Mouse (Mus musculus) bone marrow macrophage, adult 2 months (primary cell): Measurements from ENCODE around the gene Rasd2. TPM values are rescaled to one million over a fixed set of nuclear protein-coding genes. Genes with fewer than 3 reads are reported as not detected.

Experiments used
- H3K27ac ChIP-seq: 2 replicates; pipeline ENCODE4 v1.5.1; 2012; ENCODE audit warnings: low read depth, low read length; ENCODE audit not compliant: insufficient read depth
- H3K4me1 ChIP-seq: 2 replicates; pipeline ENCODE4 v1.6.1; 2012; ENCODE audit warnings: low read length; ENCODE audit not compliant: control insufficient read depth, insufficient read depth
- H3K4me3 ChIP-seq: 2 replicates; pipeline ENCODE4 v1.5.1; 2012; ENCODE audit warnings: mild to moderate bottlenecking, low read length, moderate library complexity; ENCODE audit not compliant: insufficient read depth
- CTCF ChIP-seq: IDR thresholded peaks from 2 replicates; pipeline ENCODE4 v1.5.1; 2012; ENCODE audit warnings: low read depth, mild to moderate bottlenecking, low read length, moderate library complexity
- POLR2A ChIP-seq: IDR thresholded peaks from 2 replicates; pipeline ENCODE4 v1.6.1; 2012; ENCODE audit warnings: mild to moderate bottlenecking, low read depth, low read length, borderline replicate concordance
- polyA plus RNA-seq: library from polyadenylated mRNA; stranded (reverse); fragments of >200 nt; gene quantifications from 2 replicates; pipeline ENCODE4 v1.2.4, GENCODE M21; 2012; ENCODE audit not compliant: missing spikeins, insufficient read depth, insufficient read length

Rasd2 gene
- polyA plus RNA-seq, 1 experiment, result not detected

GRCm38 (mm10) chr8:75272166-75272565 is 58.4 kb downstream of the Rasd2 start:
- H3K4me3 ChIP-seq, result no peak overlapping the region
- H3K4me1 ChIP-seq, result no peaks in the 10 kb centered on the region
- no peak overlapping the region for H3K27ac ChIP-seq
- TF ChIP-seq POLR2A (no peak), CTCF (0 out of 2 replicates have a peak, but pooled peaks have one; percentile 12)

Other genes with a start within 250 kb of the Rasd2 start
- 21.9 and 24.1 TPM in 2 replicates for gene Hmgxb4, start 220.6 kb upstream of the Rasd2 start, polyA plus RNA-seq
- gene Tom1, start 180.2 kb upstream of the Rasd2 start, polyA plus RNA-seq, result 43.3 and 44.6 TPM in 2 replicates
- gene Hmox1, start 120.3 kb upstream of the Rasd2 start, polyA plus RNA-seq, result 346 and 386 TPM in 2 replicates
- 27.5 and 28.1 TPM in 2 replicates for gene Mcm5, start 104.4 kb upstream of the Rasd2 start, polyA plus RNA-seq
- not detected in 2 replicates for gene Gm10358, start 192.6 kb downstream of the Rasd2 start, polyA plus RNA-seq
- not detected in 2 replicates for gene Iqcm, start 234.8 kb downstream of the Rasd2 start, polyA plus RNA-seq